Mouse (Mus musculus) gastrocnemius, adult 18-20 months (tissue): ENCODE data around the gene Mrpl46. TPM values are rescaled to one million over a fixed set of nuclear protein-coding genes. Genes with fewer than 3 reads are reported as not detected.

ENCODE experiments used
- DNase-seq: peaks from one replicate; pipeline ENCODE4 v3.0.0; 2021; ENCODE audit warnings: low spot score
- total RNA-seq, 2 experiments: library from RNA; stranded (reverse); gene quantifications; 2 replicates each; pipeline ENCODE4 v1.2.3; 2021

Gene Mrpl46
- total RNA-seq, 2 experiments from 2014 or later = 28.2 to 31.5 TPM

GRCm38 (mm10) chr7:78769075-78769652 is 14.2 kb downstream of the Mrpl46 start:
- DNase-seq = no peak

DNA sequence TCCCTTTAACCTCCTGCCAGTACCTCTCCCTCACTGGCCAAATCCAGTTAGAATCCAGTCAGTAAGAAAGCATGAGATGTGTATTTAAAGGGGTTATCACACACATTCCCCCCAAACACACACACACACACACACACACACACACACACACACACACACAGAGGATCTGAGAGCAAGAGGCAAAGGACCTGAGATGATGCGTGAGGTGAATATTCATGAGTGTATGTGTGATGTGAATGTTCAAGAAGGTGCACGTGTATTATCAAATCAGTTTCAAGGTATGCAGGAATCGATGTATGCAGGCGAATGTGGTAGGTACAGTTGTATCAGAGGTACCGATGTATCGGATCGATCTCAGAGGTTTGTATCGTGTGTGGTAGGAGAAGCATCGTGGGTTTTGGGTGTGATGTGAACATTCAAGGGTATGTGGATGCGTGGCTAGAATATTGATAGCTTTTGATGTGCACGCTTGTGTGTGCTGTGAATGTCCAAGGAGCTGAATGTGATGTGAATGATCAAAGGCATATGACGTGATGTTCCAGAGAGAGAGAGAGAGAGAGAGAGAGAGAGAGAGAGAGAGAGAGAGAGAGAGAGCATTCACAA is 15.3 kb downstream of the Mrpl46 start:
- DNase-seq = no peak

DNA sequence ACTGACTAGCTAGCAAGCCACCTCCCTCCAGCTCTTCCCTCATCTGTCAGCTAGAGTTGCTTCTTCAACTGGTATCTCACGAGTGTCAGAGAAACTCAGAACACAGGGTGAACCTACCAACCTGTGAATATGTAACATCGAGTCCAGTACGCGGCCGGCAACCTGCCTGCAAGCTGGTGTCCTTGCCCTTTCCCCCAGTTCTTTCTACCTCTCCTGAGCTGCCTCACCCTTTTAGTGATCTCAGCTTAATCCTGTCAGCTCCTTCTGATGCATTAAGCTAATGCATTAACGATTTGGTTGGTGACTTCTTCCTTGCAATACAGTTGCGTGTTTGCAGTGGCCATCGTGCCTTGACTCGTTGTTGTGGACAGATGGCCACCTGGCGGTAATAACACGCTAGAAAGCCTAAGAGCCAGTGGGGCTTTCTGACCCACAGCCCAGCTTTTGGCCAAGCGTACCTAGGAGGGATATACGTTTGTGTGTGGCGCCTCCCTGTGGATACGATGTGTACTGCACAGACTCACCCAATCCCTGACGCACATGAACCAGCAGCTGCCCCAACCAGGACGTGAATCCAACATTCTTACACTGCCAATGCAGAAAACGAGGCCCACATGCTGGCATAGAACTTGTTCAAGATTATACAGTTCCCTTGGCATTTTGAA is 17.2 kb downstream of the Mrpl46 start:
- peak; percentile 37 for DNase-seq

DNA sequence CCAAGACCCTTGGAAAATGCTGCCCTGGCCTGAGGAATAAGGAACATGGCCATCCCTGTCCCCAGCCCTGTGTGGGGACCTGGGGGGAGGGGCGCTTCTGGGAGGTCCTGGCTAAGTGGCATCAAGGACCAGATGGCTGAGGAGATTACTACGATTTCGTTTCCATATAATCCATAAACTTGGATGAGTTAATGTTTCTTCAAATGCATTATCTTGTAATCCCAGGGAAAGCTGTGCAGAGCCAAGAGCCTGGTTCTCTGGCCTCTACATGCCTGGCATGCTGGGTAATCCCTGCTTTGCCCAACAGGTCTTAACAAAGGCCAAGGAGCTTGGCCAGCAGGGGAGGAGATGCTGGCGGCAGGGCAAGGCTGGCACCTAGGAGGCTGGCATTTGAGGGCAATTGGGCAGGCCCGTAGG is 18.1 kb downstream of the Mrpl46 start:
- DNase-seq = no peak

GRCm38 (mm10) chr7:78763801-78764200 is 19.5 kb downstream of the Mrpl46 start:
- no peak for DNase-seq

- no peak for DNase-seq
These were observed 28.8 kb downstream of the Mrpl46 start for GRCm38 (mm10) chr7:78754458-78755000.

GRCm38 (mm10) chr7:78753752-78754457 is 29.4 kb downstream of the Mrpl46 start:
- no peak for DNase-seq

- no peak for DNase-seq
These were observed 30.4 kb downstream of the Mrpl46 start for GRCm38 (mm10) chr7:78752961-78753360.

DNA sequence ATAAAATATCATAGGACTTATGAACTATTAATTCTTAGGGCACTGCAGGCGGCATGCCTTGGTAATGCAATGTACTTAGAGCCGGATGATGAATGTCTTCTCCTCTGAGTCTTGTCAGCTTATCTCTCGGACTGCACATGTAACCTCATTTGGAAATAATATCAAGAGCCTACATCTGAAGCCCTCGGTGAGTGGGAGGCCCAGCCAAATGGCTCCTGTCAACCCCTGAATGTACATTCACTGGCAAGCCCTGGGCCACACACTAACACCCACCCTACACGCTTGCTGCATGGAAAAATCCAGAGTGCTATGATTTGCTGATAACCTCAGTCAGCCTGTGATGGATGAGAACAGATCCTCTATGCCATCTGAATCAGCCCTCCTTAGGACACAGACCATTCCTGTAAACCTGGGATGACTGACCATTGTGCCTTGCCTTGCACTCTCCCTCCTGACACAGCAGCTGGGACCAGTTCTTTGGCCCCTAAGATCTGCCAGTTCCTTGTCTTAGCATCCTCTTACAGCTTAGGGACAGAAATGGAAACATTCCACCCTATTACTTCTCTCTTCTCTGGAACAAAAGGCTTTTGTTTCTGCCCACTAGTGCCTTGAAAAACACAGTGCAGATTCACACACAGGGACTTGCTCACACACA is 39.5 kb downstream of the Mrpl46 start:
- DNase-seq = no peak

DNA sequence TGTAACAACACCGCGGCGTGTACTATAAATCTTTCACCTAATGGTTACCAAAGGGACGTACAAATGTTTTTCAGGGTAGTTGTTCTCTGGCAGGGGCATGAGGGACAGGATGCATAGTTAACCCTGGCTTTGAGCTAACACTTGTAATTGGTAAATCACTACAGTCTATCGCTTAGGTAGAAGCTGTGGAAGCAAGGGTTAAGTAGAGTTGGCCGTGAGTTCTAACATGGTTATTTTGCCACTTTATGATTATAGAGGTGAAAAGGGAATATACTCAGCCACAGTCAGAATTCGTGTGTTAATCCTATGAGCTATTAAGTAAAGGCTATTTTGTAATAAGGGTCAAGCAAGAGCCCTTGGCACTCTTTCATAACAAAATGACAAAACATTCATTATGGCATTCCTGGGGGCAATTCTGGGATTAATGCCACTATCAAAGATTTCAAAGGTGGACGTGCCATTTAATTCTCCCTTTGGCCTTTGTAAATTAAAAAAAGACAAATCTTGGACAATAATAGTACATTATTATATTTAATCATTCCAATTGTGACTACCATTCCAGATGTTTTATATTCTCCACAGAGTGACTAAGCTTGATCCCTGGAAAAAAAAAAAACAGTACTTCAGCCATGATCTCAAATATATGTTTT is 43.9 kb downstream of the Mrpl46 start:
- DNase-seq = no peak

DNA sequence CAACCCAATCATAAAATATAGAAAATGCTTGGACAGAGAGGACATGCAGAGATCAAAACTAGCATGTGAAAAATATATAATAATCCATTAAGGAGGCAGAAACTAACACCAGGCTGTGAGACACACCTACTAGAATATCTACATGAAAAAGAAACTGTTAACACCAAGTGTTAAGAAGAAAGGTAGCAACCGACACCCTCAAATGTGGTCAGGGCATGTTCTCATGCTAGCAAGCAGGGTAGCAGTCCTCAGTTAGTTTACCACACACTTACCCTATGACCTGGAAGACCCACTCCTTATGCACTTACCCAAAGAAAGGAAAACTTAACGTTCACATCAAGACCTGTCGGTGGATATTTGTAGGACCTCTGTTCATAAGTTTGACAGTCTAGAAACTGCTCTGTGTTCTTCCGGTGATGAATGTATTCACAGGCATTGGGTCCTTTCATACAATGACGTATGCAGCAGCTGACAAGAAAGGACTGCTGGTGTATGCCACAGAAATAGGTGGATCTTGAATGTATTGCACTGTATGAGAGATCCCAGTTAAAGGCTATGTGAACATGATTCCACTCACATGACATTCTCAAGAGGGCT is 45.6 kb downstream of the Mrpl46 start, which contains the start of gene Ntrk3:
Ntrk3 (minus strand) TSS at position 399 of the 597 bp plus-strand sequence.
- no peak for DNase-seq

GRCm38 (mm10) chr7:78737196-78737595 is 46.1 kb downstream of the Mrpl46 start:
- no peak for DNase-seq

DNA sequence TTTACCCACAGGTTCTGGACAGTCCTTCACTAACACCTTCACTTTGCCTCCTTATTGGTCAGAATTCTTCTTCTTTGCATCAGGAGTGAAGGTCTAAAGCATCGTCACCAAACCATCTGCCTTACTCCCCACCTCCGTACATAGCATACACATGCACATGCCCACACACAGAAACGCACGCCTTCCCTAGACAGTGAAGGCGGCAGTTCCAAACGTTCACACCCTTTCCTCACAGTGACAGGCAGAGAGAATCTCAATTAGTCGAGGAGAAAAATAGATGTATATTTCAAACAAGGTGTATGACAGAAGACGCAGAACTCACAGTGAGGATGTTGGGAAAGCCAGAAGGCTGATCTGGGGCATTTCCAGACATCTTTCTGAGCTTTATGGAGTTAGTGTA is 51.9 kb downstream of the Mrpl46 start:
- no peak for DNase-seq

Other genes starting within 250 kb of the Mrpl46 start
- gene Ntrk3, start 45.5 kb downstream of the Mrpl46 start, total RNA-seq = 1 to 10 TPM in 1 of 2 experiments, under 1 TPM in 1; 1.00 to 1.2 TPM
- gene Mrps11, start 412 bp downstream of the Mrpl46 start, total RNA-seq = 10 to 100 TPM; 29.8 to 30.5 TPM
- 10 to 100 TPM; 21.9 to 22.3 TPM for gene Det1, start 63.7 kb upstream of the Mrpl46 start, total RNA-seq
- gene Aen, start 112.3 kb upstream of the Mrpl46 start, total RNA-seq = 10 to 100 TPM; 51.1 to 52.9 TPM
- 1 to 10 TPM; 1.3 to 1.9 TPM for gene Isg20, start 129.9 kb upstream of the Mrpl46 start, total RNA-seq